10 mouse cellular contexts compared by ENCODE assay signal in genomic region chr8:110805669-110806068, GRCm38 (mm10). TPM values are rescaled to one million over a fixed set of nuclear protein-coding genes. Genes with fewer than 3 reads are reported as not detected.
DNase-seq lines count a peak whose midpoint lies in the region; ATAC-seq and TF ChIP-seq lines count a peak whose summit lies in the region.
"Had no signal": no experiment of that assay in that cellular context is flagged by ENCODE, and none has a peak within 500 bp of the region (broad histone marks: within the 10 kb centered on the region; RNA-seq: fewer than 3 reads in every experiment).

Gene Il34 (minus strand): TSS chr8:110805924.

- WGBS in olfactory bulb, adult 2 months: 31% methylated on average over 12 of the region's 12 CpGs

- no peak within 1 kb of the TSS for H3K27ac ChIP-seq in olfactory bulb, adult 2 months (ENCODE audit: insufficient read depth, low read depth, low read length)
- H3K27ac ChIP-seq: hindbrain, embryonic 15.5 days; neural tube, embryonic 12.5 days had no signal

- H3K4me3 ChIP-seq in olfactory bulb, adult 2 months (ENCODE audit: insufficient read depth, low read depth, low read length): peak within 1 kb of the TSS; percentile 24; the same call in 1 of the 2 replicates
- H3K4me3 ChIP-seq: hindbrain, embryonic 15.5 days; neural tube, embryonic 12.5 days had no signal

- no peak for TF ChIP-seq CTCF in olfactory bulb, adult 2 months (IDR thresholded peaks at IDR 0.05; ENCODE audit: insufficient read depth, low read depth, low read length)

- TF ChIP-seq POLR2A in olfactory bulb, adult 2 months (IDR thresholded peaks at IDR 0.05; ENCODE audit: insufficient read depth, low read depth, low read length): no peak

- no peak for ATAC-seq in cerebellum, adult (ENCODE audit: insufficient number of reproducible peaks, low FRiP score, low TSS enrichment)

- DNase-seq in layer of hippocampus, adult 18-20 months (ENCODE audit: low spot score in 2 of 2): no peak
- DNase-seq in layer of hippocampus, adult 9-11 months: no peak
- peak; percentile 79 for DNase-seq in R1 (ENCODE audit: low read depth, low spot score)
- no peak for DNase-seq in gonadal fat pad, adult 2 months (ENCODE audit: low read depth)
- DNase-seq in spleen, adult 18-20 months: no peak
- DNase-seq in right cerebral cortex, postnatal 25 days: no peak

- peaks cover 11% of the 10 kb centered on the region for H3K4me1 ChIP-seq in olfactory bulb, adult 2 months (ENCODE audit: control insufficient read depth, insufficient read depth, low read length)
- H3K4me1 ChIP-seq: hindbrain, embryonic 15.5 days; neural tube, embryonic 12.5 days had no signal

RNA-seq across cellular contexts. Expression of gene Il34, which starts in this region (rescaled TPM):
- 10 to 100 TPM; 71.0 to 72.6 TPM for total RNA-seq in layer of hippocampus, adult 18-20 months (2021)
- polyA plus RNA-seq in gonadal fat pad, adult 2 months (2012; rRNA removed): 43.4 and 49.2 TPM in 2 replicates
- polyA plus RNA-seq in olfactory bulb, adult 2 months (2012; ENCODE audit: insufficient read depth, insufficient read length, low replicate concordance, missing spikeins): not detected in 2 replicates

Comparison
In these comparisons a context has a peak if more than half of its experiments do, and no peak if none do; other contexts are left out.
1. RNA of gene Il34 (polyA plus RNA-seq): 43.4 to 49.2 TPM in gonadal fat pad, adult 2 months; not detected in olfactory bulb, adult 2 months; every median in the first group is over 10 times any median in the second.